Mouse (Mus musculus) liver, embryonic 14.5 days (tissue): Measurements from ENCODE around the gene Arrdc2.

Experiments used
- CTCF ChIP-seq: IDR thresholded peaks from 2 replicates; pipeline ENCODE4 v1.5.1; 2016; ENCODE audit warnings: antibody characterized with exemption, low read depth, control low read depth
- EP300 ChIP-seq: IDR thresholded peaks from 2 replicates; pipeline ENCODE4 v1.6.1; 2016; ENCODE audit warnings: antibody characterized with exemption, low read depth

DNA sequence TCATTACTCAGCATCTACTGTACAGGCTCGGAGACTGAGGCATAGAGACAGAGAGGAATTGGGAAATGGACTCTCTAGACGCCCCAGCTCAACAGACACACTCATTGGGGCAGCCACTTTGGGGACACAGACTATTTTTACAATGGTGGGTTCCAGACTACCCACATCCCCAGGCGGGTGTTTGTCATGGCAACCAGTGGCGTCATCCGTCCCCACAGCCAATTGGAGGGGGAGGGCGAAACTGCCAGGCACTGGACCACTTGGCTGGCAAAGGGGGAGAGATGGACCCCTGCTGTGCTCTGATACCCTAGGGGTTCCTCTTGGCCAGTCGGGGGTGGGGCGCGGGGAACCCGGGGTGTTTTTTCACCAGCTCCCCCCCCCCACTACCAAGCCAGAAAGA, 38.9 kb downstream of the Arrdc2 start:
- no peak for TF ChIP-seq CTCF
- no peak for TF ChIP-seq EP300
